Mouse (Mus musculus) myocyte (in vitro differentiated cells): ENCODE data around the gene Rhbg. TPM values are rescaled to one million over a fixed set of nuclear protein-coding genes. Genes with fewer than 3 reads are reported as not detected.

Experiments used
- H3K27me3 ChIP-seq: one replicate; pipeline ENCODE4 v1.6.1; 2011; ENCODE audit not compliant: control insufficient read depth, insufficient read depth, insufficient read length
- H3K36me3 ChIP-seq: one replicate; pipeline ENCODE4 v1.6.1; 2011; ENCODE audit not compliant: control insufficient read depth, insufficient read depth
- H3K4me2 ChIP-seq: one replicate; pipeline ENCODE4 v1.6.1; 2011; ENCODE audit warnings: low read depth, control low read depth
- H3K4me3 ChIP-seq: one replicate; pipeline ENCODE4 v1.5.1; 2011; ENCODE audit warnings: mild to moderate bottlenecking, control low read depth, moderate library complexity
- H3K79me2 ChIP-seq: one replicate; pipeline ENCODE4 v1.6.1; 2011; ENCODE audit not compliant: control insufficient read depth, insufficient read depth
- H3ac ChIP-seq: one replicate; pipeline ENCODE4 v1.6.1; 2011; ENCODE audit not compliant: control insufficient read depth, insufficient read length
- CEBPB ChIP-seq: IDR thresholded peaks from 2 replicates; pipeline ENCODE4 v1.6.1; 2011; ENCODE audit warnings: mild to moderate bottlenecking, moderate library complexity; ENCODE audit not compliant: poor library complexity, insufficient read depth, severe bottlenecking
- E2F4 ChIP-seq: IDR thresholded peaks from one replicate; pipeline ENCODE4 v1.6.1; 2011; ENCODE audit warnings: mild to moderate bottlenecking, control low read depth, moderate library complexity; ENCODE audit not compliant: insufficient read depth
- MAX ChIP-seq: IDR thresholded peaks from one replicate; pipeline ENCODE4 v1.6.1; 2011; ENCODE audit warnings: low read depth, mild to moderate bottlenecking, control low read depth
- MYOD1 ChIP-seq, 3 experiments: IDR thresholded peaks; one replicate each; pipeline ENCODE4 v1.6.1; 2011; ENCODE audit warnings: control low read depth in 2 of 3, low read depth in 2 of 3, mild to moderate bottlenecking in 2 of 3, moderate library complexity in 1 of 3; ENCODE audit not compliant: insufficient read length in 2 of 3, control insufficient read depth in 1 of 3
- MYOG ChIP-seq, 3 experiments: IDR thresholded peaks; one replicate each; pipeline ENCODE4 v1.6.1; 2011; ENCODE audit warnings: control low read depth in 2 of 3, low read depth in 2 of 3, mild to moderate bottlenecking in 2 of 3; ENCODE audit not compliant: insufficient read length in 2 of 3, control insufficient read depth in 1 of 3, insufficient read depth in 1 of 3
- POLR2A ChIP-seq: IDR thresholded peaks from one replicate; pipeline ENCODE4 v1.6.1; 2011; ENCODE audit warnings: low read depth, mild to moderate bottlenecking, control low read depth, moderate library complexity; ENCODE audit not compliant: insufficient read length
- POLR2AphosphoS2 ChIP-seq: IDR thresholded peaks from one replicate; pipeline ENCODE4 v1.6.1; 2011; ENCODE audit warnings: low read depth, control low read depth; ENCODE audit not compliant: insufficient read length
- REST ChIP-seq: IDR thresholded peaks from one replicate; pipeline ENCODE4 v1.6.1; 2011; ENCODE audit warnings: mild to moderate bottlenecking, control low read depth, moderate library complexity; ENCODE audit not compliant: insufficient read depth, insufficient read length
- SRF ChIP-seq: IDR thresholded peaks from one replicate; pipeline ENCODE4 v1.6.1; 2011; ENCODE audit warnings: low read depth; ENCODE audit not compliant: control insufficient read depth, insufficient read length
- TCF12 ChIP-seq: IDR thresholded peaks from one replicate; pipeline ENCODE4 v1.6.1; 2011; ENCODE audit warnings: mild to moderate bottlenecking, control low read depth; ENCODE audit not compliant: poor library complexity, insufficient read depth, severe bottlenecking
- TCF3 ChIP-seq: IDR thresholded peaks from one replicate; pipeline ENCODE4 v1.6.1; 2011; ENCODE audit warnings: low read depth, control low read depth; ENCODE audit not compliant: insufficient read length
- USF1 ChIP-seq: IDR thresholded peaks from one replicate; pipeline ENCODE4 v1.6.1; 2011; ENCODE audit warnings: low read depth, mild to moderate bottlenecking, control low read depth, moderate library complexity
- polyA plus RNA-seq: library from polyadenylated mRNA; unstranded; fragments of >200 nt; fragmentation: generic; extraction: Trizol; gene quantifications from one replicate; pipeline ENCODE4 v1.2.1, GENCODE M21; 2012; ENCODE audit warnings: missing spikeins

Rhbg gene
- polyA plus RNA-seq, 1 experiment, result not detected

GRCm38 (mm10) chr3:88199541-88200110 lies 54.9 kb downstream of the Rhbg start:
- no peak overlapping the region for H3K4me2 ChIP-seq
- H3K27me3 ChIP-seq, result peaks cover 82% of the 10 kb centered on the region
- no peaks in the 10 kb centered on the region for H3K79me2 ChIP-seq
- no peaks in the 10 kb centered on the region for H3K36me3 ChIP-seq
- no peak for TF ChIP-seq POLR2AphosphoS2
- no peak for TF ChIP-seq E2F4
- TF ChIP-seq TCF12, result no peak
- TF ChIP-seq MYOG (IDR thresholded peaks at IDR 0.05; ENCODE audit: control insufficient read depth in 1 of 3, insufficient read depth in 1 of 3, insufficient read length in 2 of 3, low read depth in 2 of 3), result no peak
- TF ChIP-seq SRF, result no peak
- TF ChIP-seq USF1, result no peak
- TF ChIP-seq REST, result no peak
- TF ChIP-seq MAX, result no peak
- TF ChIP-seq TCF3, result no peak
- TF ChIP-seq CEBPB, result no peak
- no peak for TF ChIP-seq POLR2A
- TF ChIP-seq MYOD1 (IDR thresholded peaks at IDR 0.05; ENCODE audit: control insufficient read depth in 1 of 3, insufficient read length in 2 of 3, low read depth in 2 of 3), result no peak
- H3ac ChIP-seq, result no peak overlapping the region
- H3K4me3 ChIP-seq, result no peak overlapping the region

- Histone ChIP-seq H3K27me3 (peaks cover 80% of the 10 kb centered on the region), H3ac (no peak overlapping the region), H3K4me2 (no peak overlapping the region), H3K79me2 (no peaks in the 10 kb centered on the region), H3K36me3 (no peaks in the 10 kb centered on the region), H3K4me3 (no peak overlapping the region)
- TF ChIP-seq MYOD1 (IDR thresholded peaks at IDR 0.05; ENCODE audit: control insufficient read depth in 1 of 3, insufficient read length in 2 of 3, low read depth in 2 of 3), result no peak
- no peak for TF ChIP-seq E2F4
- no peak for TF ChIP-seq MYOG (IDR thresholded peaks at IDR 0.05; ENCODE audit: control insufficient read depth in 1 of 3, insufficient read depth in 1 of 3, insufficient read length in 2 of 3, low read depth in 2 of 3)
- TF ChIP-seq TCF12, result no peak
- no peak for TF ChIP-seq USF1
Measured at GRCm38 (mm10) chr3:88198505-88199020, 55.9 kb downstream of the Rhbg start.

GRCm38 (mm10) chr3:88197741-88198504 lies 56.6 kb downstream of the Rhbg start:
- TF ChIP-seq E2F4, result no peak
- no peak for TF ChIP-seq POLR2A
- TF ChIP-seq MYOD1 (IDR thresholded peaks at IDR 0.05; ENCODE audit: control insufficient read depth in 1 of 3, insufficient read length in 2 of 3, low read depth in 2 of 3), result no peak
- no peak for TF ChIP-seq MYOG (IDR thresholded peaks at IDR 0.05; ENCODE audit: control insufficient read depth in 1 of 3, insufficient read depth in 1 of 3, insufficient read length in 2 of 3, low read depth in 2 of 3)
- no peak for TF ChIP-seq USF1
- no peak for TF ChIP-seq SRF
- no peak for TF ChIP-seq TCF3
- TF ChIP-seq CEBPB, result no peak
- TF ChIP-seq MAX, result no peak
- H3K4me2 ChIP-seq, result no peak overlapping the region
- H3K79me2 ChIP-seq, result no peaks in the 10 kb centered on the region
- H3ac ChIP-seq, result no peak overlapping the region
- H3K27me3 ChIP-seq, result peaks cover 78% of the 10 kb centered on the region
- H3K36me3 ChIP-seq, result no peaks in the 10 kb centered on the region
- no peak overlapping the region for H3K4me3 ChIP-seq

Other genes with a start within 250 kb of the Rhbg start
- gene Hapln2, start 227.1 kb downstream of the Rhbg start, polyA plus RNA-seq, result not detected
- 11.7 TPM for gene Gpatch4, start 211.6 kb downstream of the Rhbg start, polyA plus RNA-seq
- gene Naxe, start 196.2 kb downstream of the Rhbg start, polyA plus RNA-seq, result 141 TPM
- not detected for gene Ttc24, start 176.4 kb downstream of the Rhbg start, polyA plus RNA-seq
- gene Iqgap3, start 172.7 kb downstream of the Rhbg start, polyA plus RNA-seq, result 13.6 TPM
- gene Mef2d, start 112.3 kb downstream of the Rhbg start, polyA plus RNA-seq, result 121 TPM
- gene Gm38392, start 32.5 kb upstream of the Rhbg start, polyA plus RNA-seq, result 0.06 TPM
- 2.7 TPM for gene Tsacc, start 42.3 kb upstream of the Rhbg start, polyA plus RNA-seq
- gene Cct3, start 42.4 kb upstream of the Rhbg start, polyA plus RNA-seq, result 409 TPM
- 171 TPM for gene Glmp, start 70.3 kb upstream of the Rhbg start, polyA plus RNA-seq
- 2.3 TPM for gene Tmem79, start 81.4 kb upstream of the Rhbg start, polyA plus RNA-seq
- 53.5 TPM for gene Smg5, start 81.6 kb upstream of the Rhbg start, polyA plus RNA-seq
- not detected for gene Paqr6, start 109.9 kb upstream of the Rhbg start, polyA plus RNA-seq
- 0.95 TPM for gene Bglap3, start 118.0 kb upstream of the Rhbg start, polyA plus RNA-seq
- 6.6 TPM for gene Bglap2, start 124.0 kb upstream of the Rhbg start, polyA plus RNA-seq
- gene Bglap, start 129.8 kb upstream of the Rhbg start, polyA plus RNA-seq, result 0.34 TPM
- 59.0 TPM for gene Pmf1, start 155.6 kb upstream of the Rhbg start, polyA plus RNA-seq
- gene Slc25a44, start 170.4 kb upstream of the Rhbg start, polyA plus RNA-seq, result 19.3 TPM
- gene Sema4a, start 206.5 kb upstream of the Rhbg start, polyA plus RNA-seq, result 0.35 TPM